Mouse (Mus musculus): ENCODE measurements around the gene Numbl.

GRCm38 (mm10) chr7:27329326-27329947, 71.2 kb downstream of the Numbl start:
- TF ChIP-seq CTCF (conservative IDR thresholded peaks at IDR 0.05 in 1 of 2, IDR thresholded peaks at IDR 0.05 in 1 of 2; ENCODE audit: low read depth in 2 of 2, low read length in 2 of 2) (peak; percentile 29 to 86), ZKSCAN1 (IDR thresholded peaks at IDR 0.05; ENCODE audit: borderline replicate concordance, low read depth, low read length) (no peak)
